Mouse (Mus musculus) left cerebral cortex, adult 11 months (tissue): ENCODE data around the gene Cxcl17.
"Not testable (repeated sequence)": the region's sequence is repeated elsewhere in the genome, so short reads cannot be mapped to it uniquely, and the experiment has no call there.

Source experiments
- DNase-seq: peaks from one replicate; pipeline ENCODE4 v3.0.0; 2022; ENCODE audit warnings: low spot score

Gene Cxcl17

DNA sequence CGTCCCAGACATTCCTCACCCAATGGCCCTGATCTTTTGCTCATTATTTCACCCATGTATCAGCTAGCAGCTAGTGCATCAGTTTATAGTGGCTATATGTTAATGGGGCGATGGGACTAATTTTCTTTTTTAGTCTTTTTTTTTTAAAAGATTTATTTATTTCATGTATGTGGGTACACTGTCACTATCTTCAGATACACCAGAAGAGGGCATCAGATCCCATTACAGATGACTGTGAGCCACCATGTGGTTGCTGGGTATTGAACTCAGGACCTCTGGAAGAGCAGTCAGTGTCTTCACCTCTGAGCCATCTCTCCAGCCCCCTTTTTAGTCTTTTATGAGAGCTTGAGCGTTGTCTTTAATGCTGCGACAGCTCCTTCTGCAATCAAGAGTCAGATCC, 13.7 kb upstream of the Cxcl17 start:
- DNase-seq = not testable (repeated sequence)

- DNase-seq = peak; percentile 73
Measured at GRCm38 (mm10) chr7:25424429-25424828, 11.7 kb upstream of the Cxcl17 start.

DNA sequence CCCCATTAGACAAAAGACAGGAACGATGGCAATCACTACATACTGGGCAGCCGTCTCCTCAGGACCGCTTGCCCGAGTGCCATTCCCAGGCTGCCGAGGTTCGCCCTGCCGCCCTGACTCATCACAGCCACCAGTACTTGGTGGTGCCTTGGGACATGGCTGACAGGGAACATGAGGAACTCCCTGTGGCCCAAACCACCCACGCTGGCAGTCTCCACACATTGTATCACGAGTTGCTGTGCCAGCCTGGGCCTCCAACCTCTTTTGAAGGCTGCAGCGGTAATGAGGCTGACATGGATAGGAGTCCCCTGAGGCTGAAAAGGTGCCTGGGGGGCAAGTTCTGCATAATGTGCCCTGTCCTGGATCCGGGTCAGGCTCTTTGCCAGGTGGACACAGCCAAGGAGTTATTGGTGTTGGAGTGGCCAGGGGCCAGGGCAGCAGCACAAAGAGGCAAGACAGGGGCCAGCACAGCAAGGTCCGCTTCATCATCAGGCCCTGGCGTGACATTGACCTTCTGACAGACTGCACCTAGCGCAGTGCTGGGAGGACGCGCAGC, 9.7 kb upstream of the Cxcl17 start:
- no peak for DNase-seq

DNA sequence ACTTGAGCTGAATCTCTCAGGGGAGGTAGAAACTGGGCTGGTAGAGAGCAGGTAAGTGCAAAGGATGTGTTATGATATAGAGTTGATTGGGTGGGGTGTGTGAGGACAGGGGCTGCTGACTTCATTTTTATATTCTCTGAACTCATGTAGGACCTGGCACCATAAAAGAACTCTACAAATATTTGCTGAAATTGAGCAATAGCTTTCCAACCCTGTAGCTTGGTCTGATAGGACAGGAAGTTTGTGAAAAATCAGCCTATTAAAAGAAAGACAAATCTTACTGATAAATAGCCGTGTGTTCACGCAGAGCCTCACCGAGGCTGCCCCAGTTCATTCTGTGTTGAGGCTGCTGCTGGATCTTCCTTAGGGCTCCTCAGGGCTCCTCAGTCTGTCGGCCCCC, 7.3 kb upstream of the Cxcl17 start:
- no peak for DNase-seq

GRCm38 (mm10) chr7:25419536-25419935, 6.8 kb upstream of the Cxcl17 start:
- DNase-seq = no peak

DNA sequence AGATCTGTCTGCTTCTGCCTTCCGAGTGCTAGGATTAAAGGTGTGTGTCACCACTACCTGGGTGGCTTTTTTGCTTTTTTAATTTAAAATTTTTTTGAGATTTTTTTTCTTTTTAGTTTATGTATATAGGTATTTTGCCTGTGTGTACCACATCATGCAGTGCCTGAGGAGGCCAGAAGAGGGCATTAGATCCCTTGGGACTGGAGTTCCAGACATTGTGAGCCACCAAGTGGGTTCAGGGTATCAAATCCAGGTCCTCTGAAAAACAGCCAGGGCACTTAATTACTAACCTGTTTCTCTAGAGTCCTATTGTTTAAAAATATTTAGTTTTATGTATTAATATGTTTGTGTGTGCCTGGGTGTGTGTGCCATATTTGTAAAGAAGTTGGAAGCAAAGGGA, 4.9 kb upstream of the Cxcl17 start:
- no peak for DNase-seq

GRCm38 (mm10) chr7:25411861-25412260, 825 bp downstream of the Cxcl17 start:
- DNase-seq = no peak

- DNase-seq = no peak
Measured at GRCm38 (mm10) chr7:25410969-25411615, 1.6 kb downstream of the Cxcl17 start.

DNA sequence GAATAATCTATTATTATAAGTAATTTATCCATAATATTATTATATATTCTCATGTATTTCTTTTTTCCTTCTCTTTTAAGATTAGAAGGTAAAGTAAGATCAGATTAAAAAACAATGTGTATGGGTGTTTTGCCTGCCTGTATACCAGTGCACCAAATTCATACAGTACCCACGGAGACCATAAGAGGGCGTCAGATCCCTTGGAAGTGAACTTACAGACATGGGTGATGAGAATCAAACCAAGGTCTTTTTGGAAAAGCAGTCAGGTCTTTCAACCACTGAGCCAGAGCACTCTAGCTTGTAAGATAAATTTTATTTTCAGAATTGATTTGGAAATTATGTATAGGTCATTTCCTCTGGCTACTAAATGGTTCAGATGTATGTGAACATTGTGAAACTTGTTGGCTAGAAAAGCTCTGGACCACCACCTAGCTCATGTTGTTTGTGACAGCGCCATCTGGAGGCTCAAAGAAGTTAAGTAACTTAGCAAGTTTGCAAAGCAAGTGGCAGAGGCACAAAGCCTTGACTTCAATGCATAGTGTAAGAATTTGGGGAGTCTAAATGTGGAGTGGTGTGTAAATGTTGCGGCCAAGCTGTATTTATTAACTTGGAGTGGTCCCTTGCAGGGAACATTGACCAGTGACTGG, 3.4 kb downstream of the Cxcl17 start:
- DNase-seq = no peak

- DNase-seq = no peak
Measured at GRCm38 (mm10) chr7:25406468-25406867, 6.2 kb downstream of the Cxcl17 start.

DNA sequence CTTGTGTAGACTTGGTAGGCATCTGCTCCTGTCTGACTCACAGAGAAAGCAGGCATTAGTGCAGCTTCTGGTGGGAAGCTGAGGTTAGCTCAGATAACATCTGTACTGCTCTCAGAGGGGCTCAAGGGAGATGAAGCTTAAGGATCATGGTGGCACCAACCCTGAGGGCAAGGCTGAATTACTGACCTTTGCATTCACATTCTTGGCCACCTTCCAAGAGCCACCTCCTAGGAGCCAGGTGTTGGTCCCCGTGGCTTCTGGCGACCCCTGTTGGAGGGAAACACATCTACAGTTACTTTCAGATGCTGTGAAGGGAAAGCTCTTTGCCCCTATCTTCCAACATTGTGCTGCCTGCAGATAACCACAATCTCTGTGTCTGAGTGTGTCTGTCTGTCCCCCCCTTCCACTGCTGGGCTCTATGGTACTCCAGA, 10.0 kb downstream of the Cxcl17 start:
- DNase-seq = no peak

GRCm38 (mm10) chr7:25401986-25402385, 10.7 kb downstream of the Cxcl17 start:
- no peak for DNase-seq

- no peak for DNase-seq
Measured at GRCm38 (mm10) chr7:25401551-25401950, 11.1 kb downstream of the Cxcl17 start.

GRCm38 (mm10) chr7:25399028-25399427, 13.7 kb downstream of the Cxcl17 start:
- DNase-seq = not testable (repeated sequence)

GRCm38 (mm10) chr7:25398610-25399009, 14.1 kb downstream of the Cxcl17 start, which contains the start of gene Lipe:
Gene Lipe, minus strand, starts transcription at chr7:25398710.
- DNase-seq = no peak

- DNase-seq = no peak
Measured at GRCm38 (mm10) chr7:25396621-25397020, 16.1 kb downstream of the Cxcl17 start.

DNA sequence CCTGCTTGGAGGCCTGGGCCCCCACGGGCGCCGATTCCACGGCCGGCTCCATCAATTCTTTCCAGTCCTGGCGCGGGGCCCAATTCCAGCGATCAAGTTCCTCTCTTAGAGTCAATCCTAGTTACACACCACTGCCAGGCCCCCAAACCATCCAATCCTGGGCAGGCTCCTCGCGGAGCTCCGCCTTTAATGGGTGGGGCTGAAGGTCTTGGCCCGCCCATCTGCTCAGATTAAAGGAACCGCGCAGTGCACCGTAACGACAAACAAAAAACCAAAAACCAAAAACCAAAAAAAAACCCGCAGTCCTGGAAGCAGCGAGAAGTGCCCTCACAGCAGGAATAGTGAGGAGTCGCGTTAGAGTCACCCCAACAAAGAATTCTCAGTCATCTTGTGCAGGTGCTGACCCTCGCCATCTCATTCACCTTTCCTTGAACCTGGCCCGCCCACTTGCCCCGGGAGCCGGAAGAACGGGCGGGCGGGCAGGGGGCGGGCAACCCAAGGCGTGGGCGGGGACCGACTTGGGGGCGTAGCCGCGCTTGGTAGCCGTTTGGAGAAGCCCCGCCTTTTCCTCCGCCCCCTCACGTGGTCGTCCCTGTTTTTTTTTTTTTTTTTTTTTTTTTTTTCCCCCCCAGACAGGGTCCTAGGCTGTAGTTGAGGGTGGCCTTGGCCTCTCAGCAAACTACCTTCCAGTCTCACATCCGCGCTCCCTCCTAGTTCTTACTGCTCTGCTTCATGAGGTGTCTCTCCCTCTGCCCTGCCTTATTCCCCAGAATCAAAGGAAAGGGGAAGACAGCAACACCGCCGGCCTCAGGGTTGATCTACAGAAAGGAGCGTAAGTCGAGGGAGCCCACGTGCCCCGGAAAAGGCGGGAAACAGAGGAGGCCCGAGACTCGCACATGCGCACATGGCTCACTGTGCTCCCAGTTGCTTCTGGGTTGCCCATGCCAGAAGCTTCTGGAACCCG, 16.8 kb downstream of the Cxcl17 start:
- peak; percentile 94 for DNase-seq

DNA sequence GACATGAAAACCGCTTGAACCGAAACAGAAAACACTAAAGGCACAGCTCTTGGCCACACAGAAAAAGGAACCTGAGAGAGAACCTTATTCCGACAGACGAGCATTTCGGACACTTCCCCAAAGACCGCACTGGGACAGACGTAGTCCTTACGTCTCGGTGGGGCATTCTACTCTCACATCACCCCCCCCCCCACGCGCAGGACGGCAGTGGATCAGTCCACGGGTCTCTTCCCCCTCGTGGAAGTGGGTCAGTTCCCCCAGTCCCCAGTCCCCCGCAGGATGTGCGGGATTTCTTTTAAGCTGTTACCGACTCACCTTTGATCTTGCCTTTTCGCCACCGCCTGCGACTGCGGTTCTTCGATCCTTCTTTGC, 17.5 kb downstream of the Cxcl17 start:
- DNase-seq = no peak

DNA sequence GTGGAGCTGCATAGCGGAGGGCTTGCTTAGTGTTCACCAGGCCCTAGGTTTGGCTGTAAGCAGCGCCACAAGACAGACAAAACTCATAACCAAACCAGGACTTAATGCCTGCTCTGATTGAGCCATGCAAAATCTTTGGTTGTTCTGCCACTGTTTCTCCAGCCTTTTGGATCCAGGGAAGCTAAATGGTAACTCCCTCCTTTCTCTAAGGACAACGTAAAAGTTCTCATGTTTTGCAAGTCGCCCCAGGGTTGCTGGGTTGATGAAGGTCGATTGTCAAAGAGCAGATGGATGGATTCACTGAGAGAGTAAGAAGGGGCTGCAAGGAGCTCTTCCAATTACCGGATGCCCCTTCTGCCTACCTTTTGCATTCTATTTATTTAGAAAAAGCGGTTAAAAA, 17.9 kb downstream of the Cxcl17 start:
- no peak for DNase-seq

DNA sequence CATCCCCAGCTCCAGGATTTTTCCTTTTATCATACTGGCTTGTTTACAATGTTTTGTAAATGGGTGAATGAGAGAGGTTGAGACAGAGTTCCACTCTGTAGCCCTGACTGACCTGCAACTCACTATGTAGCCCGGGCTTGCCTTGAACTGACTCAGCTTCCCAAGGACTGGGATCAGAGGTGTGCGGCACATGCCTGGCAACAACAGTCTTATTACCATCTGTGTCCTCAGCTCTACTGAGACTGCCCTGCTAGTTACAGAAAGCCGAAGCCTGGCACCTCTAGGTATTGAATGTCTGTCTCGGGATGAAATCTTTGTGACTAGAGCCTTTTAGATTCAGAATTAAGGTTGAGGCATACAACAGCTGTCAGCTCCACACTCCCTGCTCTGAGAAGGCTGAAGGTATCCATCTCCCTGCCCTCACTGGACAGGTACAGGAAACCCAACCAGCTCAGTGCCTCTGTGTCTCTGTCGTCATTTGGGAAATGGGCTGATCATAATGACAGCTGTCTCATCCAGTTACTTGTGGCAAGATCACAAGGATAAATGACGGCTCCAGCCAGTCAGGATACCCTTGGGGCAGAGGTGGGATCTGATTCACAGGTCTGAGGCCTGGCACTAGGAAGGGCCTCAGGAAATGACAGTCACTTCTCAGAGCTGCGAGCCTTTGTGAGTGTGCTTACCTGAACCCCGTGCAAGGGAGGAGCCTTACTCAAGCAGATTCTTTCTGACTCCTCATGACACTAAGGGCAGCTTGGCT, 19.1 kb downstream of the Cxcl17 start:
- DNase-seq = no peak

DNA sequence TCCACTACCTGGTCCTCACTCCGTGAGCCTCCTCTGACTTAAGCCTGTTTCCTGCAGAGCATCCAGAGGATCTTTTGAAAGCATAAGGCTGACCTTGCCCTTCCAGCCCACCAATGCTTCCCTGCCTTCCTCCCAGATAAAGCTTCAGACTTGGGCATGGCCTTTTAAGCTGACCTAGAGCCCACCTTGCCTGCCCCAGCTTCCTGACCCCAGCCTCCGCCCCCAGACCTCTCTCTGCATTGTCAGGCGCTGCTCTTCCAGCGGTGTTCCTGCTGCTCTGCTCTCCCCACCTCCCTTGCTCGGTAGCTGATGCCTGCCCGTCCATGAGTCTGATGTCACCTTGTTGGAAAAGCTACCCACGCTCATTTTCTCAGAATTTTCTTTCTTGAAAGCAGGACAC, 19.8 kb downstream of the Cxcl17 start:
- no peak for DNase-seq
